Mouse (Mus musculus) kidney, embryonic 15.5 days (tissue): ENCODE results near the gene 1700015F17Rik. TPM values are rescaled to one million over a fixed set of nuclear protein-coding genes. Genes with fewer than 3 reads are reported as not detected.

Experiments used
- ATAC-seq: fragments of 200-750 bp; cut with Nextera tagmentation; replicated peaks from 2 replicates; pipeline ENCODE4 v1.8.0; 2017; ENCODE audit warnings: moderate TSS enrichment; ENCODE audit not compliant: low FRiP score
- H3K27ac ChIP-seq: fragments of 300-500 bp; sonication (generic); 2 replicates; pipeline ENCODE4 v1.5.1; 2015; ENCODE audit warnings: mild to moderate bottlenecking, inconsistent platforms
- H3K27me3 ChIP-seq: fragments of 300-500 bp; sonication (generic); 2 replicates; pipeline ENCODE4 v1.6.1; 2015; ENCODE audit warnings: inconsistent platforms
- H3K36me3 ChIP-seq: fragments of 300-500 bp; sonication (generic); 2 replicates; pipeline ENCODE4 v1.6.1; 2015; ENCODE audit warnings: inconsistent platforms
- H3K4me1 ChIP-seq: fragments of 300-500 bp; sonication (generic); 2 replicates; pipeline ENCODE4 v1.6.1; 2015; ENCODE audit warnings: inconsistent platforms
- H3K4me2 ChIP-seq: fragments of 300-500 bp; sonication (generic); 2 replicates; pipeline ENCODE4 v1.6.1; 2015; ENCODE audit warnings: moderate library complexity, mild to moderate bottlenecking, inconsistent platforms
- H3K4me3 ChIP-seq: fragments of 300-500 bp; sonication (generic); replicated peaks from 2 replicates; pipeline ENCODE4 v1.5.1; 2015; ENCODE audit warnings: mild to moderate bottlenecking, inconsistent platforms
- H3K9ac ChIP-seq: fragments of 300-500 bp; sonication (generic); 2 replicates; pipeline ENCODE4 v1.6.1; 2015; ENCODE audit warnings: mild to moderate bottlenecking, inconsistent platforms
- H3K9me3 ChIP-seq: fragments of 300-500 bp; sonication (generic); replicated peaks from 2 replicates; pipeline ENCODE4 v1.6.1; 2016; ENCODE audit warnings: inconsistent platforms
- WGBS: fragments of 180-500 bp; shearing (Covaris S2); methylation state at CpG from one replicate; pipeline ENCODE4 v1.1.7; 2015; ENCODE audit warnings: mixed read lengths; 5-methylcytosine and 5-hydroxymethylcytosine counted together
- polyA plus RNA-seq: library from polyadenylated mRNA; unstranded; fragments of >200 nt; fragmentation: Nextera tagmentation; extraction: Ambion mirVana; gene quantifications from 2 replicates; pipeline ENCODE4 v1.2.1, GENCODE M21; 2015

Gene 1700015F17Rik
- polyA plus RNA-seq, 1 experiment from 2014 or later, result not detected

DNA sequence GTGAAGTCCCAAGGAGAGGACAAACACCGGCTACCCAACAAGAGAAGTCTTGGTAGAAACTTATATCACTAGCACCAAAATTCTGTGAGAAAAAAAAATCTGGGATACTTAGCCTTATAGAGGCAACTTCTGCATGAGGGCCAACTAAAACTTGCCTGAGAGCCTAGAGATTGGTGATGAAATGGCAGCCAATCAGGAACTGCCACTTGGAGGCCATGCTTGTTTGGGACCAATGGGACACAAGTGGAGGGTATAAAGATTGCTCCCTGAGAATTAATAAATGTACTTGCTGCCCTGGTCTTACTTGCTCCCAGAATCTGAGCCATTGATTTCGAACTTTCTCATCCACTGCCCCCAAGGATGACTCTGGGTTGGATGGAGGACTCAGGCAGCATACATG lies 57.5 kb downstream of the 1700015F17Rik start:
- Histone ChIP-seq H3K4me1 (no peaks in the 10 kb centered on the region), H3K4me3 (no peak overlapping the region), H3K9ac (no peak overlapping the region), H3K27me3 (no peaks in the 10 kb centered on the region), H3K36me3 (no peaks in the 10 kb centered on the region), H3K9me3 (no peaks in the 10 kb centered on the region), H3K4me2 (no peak overlapping the region), H3K27ac (no peak overlapping the region)
- WGBS, result 100% methylated on average over 2 of the region's 2 CpGs
- ATAC-seq, result no peak

DNA sequence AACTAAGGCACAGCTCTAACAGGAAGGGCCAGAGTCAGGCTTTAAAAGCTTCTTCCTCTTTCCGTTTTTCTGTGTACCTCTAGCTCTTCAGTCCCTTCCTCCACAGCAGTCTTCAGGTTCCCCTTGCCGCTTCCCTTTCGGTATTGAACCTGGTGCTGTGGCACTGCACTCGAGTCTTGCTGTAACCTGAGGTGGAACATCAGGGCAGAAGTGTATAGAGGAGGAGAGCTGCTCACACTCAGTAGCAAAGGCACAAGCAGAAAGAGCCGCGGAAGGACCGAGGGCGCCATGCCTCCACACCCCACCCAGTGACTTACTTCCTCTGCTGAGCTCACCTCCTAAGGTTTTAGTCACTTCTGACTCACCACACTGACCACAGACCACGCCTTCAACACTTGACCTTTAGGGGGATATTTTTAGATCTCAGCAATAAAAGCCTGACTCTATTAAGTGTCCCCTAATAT lies 58.9 kb downstream of the 1700015F17Rik start, which contains the start of gene Cdk14:
Cdk14 (minus strand) TSS at position 321 of the 464 bp plus-strand sequence.
- Histone ChIP-seq H3K27me3 (no peaks in the 10 kb centered on the region), H3K4me2 (no peak within 1 kb of the TSS), H3K36me3 (no peaks in the 10 kb centered on the region), H3K4me1 (no peaks in the 10 kb centered on the region), H3K9me3 (no peaks in the 10 kb centered on the region), H3K4me3 (no peak within 1 kb of the TSS), H3K9ac (no peak within 1 kb of the TSS), H3K27ac (no peak within 1 kb of the TSS)
- no peak for ATAC-seq
- 86% methylated on average over 9 of the region's 9 CpGs for WGBS

DNA sequence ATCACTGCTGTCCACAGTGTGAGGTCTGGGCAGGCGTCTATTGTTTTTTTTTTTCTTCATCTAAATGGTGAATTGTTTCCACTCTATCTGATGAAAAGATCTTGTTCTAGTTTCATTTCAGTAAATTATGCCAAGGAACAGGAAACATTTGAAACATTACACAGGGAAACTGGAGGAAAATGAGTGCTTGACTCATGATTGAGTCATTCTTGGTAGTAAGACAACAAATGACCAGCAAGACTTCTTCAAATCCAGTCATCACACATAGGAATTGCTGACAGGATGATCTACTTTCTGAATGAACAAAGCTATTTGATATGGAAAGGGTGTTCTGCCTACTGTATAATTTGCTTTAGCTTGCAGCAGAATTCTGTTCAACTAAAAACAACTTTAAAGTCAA lies 59.7 kb downstream of the 1700015F17Rik start:
- Histone ChIP-seq H3K27ac (no peak overlapping the region), H3K4me1 (no peaks in the 10 kb centered on the region), H3K4me2 (no peak overlapping the region), H3K9me3 (no peaks in the 10 kb centered on the region), H3K9ac (no peak overlapping the region), H3K27me3 (no peaks in the 10 kb centered on the region), H3K36me3 (no peaks in the 10 kb centered on the region), H3K4me3 (no peak overlapping the region)
- ATAC-seq, result no peak
- 54% methylated on average over 1 of the region's 1 CpGs for WGBS

DNA sequence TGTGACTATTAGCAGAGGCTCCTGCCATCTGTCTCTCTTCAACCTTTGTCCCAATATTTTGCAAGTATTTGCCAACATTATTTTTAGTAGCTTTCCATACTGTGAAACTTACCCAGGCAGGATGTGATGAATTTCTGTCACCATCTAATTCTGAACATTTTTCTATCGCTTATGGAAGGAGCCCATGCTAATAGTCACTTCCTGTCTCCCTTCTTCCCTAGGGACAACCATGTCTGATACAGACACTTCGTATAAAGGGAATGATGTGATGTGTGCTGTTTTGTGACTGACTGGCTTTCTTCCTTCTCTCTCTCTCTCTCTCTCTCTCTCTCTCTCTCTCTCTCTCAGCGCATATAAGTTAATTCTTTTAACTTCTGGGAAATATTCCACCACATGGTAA lies 64.1 kb downstream of the 1700015F17Rik start:
- no peak overlapping the region for H3K9ac ChIP-seq
- no peaks in the 10 kb centered on the region for H3K36me3 ChIP-seq
- H3K4me1 ChIP-seq, result no peaks in the 10 kb centered on the region
- 66% methylated on average over 3 of the region's 3 CpGs for WGBS
- no peaks in the 10 kb centered on the region for H3K9me3 ChIP-seq
- H3K27me3 ChIP-seq, result no peaks in the 10 kb centered on the region
- H3K4me2 ChIP-seq, result no peak overlapping the region
- H3K27ac ChIP-seq, result no peak overlapping the region
- H3K4me3 ChIP-seq, result no peak overlapping the region
- no peak for ATAC-seq

DNA sequence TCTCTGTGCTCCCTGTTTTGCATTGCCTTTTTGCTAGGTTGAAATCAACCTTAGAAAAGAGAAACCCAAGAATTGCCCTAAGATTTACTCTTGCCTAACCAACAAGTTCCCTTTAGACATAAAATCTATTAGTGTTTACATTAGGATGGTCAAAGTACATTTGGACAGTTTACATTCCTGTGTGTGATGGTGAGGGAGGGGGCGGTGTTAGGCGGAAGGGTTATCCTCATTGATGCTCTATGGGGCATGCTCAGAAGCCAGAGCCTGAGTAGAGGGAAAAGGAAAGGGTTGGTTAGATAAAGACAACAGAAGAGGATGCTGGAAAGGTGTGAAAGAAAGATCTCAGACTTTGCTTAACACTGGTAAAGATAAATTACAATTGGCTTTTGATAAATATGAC lies 67.1 kb downstream of the 1700015F17Rik start:
- Histone ChIP-seq H3K27ac (no peak overlapping the region), H3K27me3 (no peaks in the 10 kb centered on the region), H3K9me3 (no peaks in the 10 kb centered on the region), H3K9ac (no peak overlapping the region), H3K4me1 (no peaks in the 10 kb centered on the region), H3K36me3 (no peaks in the 10 kb centered on the region), H3K4me2 (no peak overlapping the region), H3K4me3 (no peak overlapping the region)
- no peak for ATAC-seq
- WGBS, result 90% methylated on average over 2 of the region's 2 CpGs

DNA sequence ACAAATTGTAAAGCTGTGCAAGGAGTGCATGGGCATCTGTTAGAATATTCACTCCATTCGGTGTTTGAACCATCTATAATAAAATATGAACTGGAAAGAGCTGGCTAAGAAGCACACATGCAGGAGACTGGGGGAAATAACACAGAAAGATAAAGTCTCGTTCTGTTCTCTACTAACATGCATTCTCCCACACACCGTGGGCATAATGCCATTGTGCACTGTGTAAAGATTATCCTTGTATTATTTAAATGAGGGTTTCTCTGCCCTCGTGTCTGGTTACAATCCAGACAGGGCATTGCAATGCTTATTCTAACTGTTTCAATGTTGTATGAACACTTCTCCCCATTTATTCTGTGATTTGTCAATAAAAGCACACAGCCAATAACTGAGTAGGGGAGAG lies 77.0 kb downstream of the 1700015F17Rik start:
- Histone ChIP-seq H3K4me3 (no peak overlapping the region), H3K36me3 (no peaks in the 10 kb centered on the region), H3K4me1 (no peaks in the 10 kb centered on the region), H3K9me3 (no peaks in the 10 kb centered on the region), H3K27ac (no peak overlapping the region), H3K4me2 (no peak overlapping the region), H3K27me3 (no peaks in the 10 kb centered on the region), H3K9ac (no peak overlapping the region)
- no peak for ATAC-seq
- WGBS, result 74% methylated on average over 4 of the region's 4 CpGs

DNA sequence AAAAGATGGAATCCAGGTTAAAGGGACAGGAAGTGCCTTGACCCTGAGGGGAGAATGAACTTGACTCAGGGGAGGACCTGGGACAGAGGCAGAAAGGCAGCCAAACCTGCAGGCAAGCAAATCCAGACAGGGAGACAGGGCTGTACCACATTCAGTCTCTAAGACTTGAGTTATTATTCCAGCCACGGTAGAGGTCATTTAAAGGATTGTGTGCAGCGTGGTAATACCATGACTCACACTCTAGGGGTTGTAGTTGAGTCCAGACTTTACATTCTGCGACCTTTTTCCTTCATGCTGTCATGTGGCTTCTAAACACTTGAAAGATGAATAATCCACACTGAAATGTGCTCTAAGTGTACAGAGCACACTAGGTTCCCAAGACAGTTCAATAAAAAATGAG lies 86.2 kb downstream of the 1700015F17Rik start:
- no peaks in the 10 kb centered on the region for H3K4me1 ChIP-seq
- no peaks in the 10 kb centered on the region for H3K9me3 ChIP-seq
- H3K4me2 ChIP-seq, result no peak overlapping the region
- H3K27me3 ChIP-seq, result no peaks in the 10 kb centered on the region
- ATAC-seq, result no peak
- no peaks in the 10 kb centered on the region for H3K36me3 ChIP-seq
- H3K27ac ChIP-seq, result no peak overlapping the region
- H3K9ac ChIP-seq, result no peak overlapping the region
- WGBS, result 37% methylated on average over 3 of the region's 3 CpGs
- no peak overlapping the region for H3K4me3 ChIP-seq

Other genes with a start within 250 kb of the 1700015F17Rik start
- gene Cdk14, start 58.8 kb downstream of the 1700015F17Rik start, polyA plus RNA-seq, result 12.2 and 13.8 TPM in 2 replicates
- gene Cldn12, start 35.8 kb upstream of the 1700015F17Rik start, polyA plus RNA-seq, result 31.4 and 32.5 TPM in 2 replicates
- 31.5 and 33.2 TPM in 2 replicates for gene Gtpbp10, start 80.4 kb upstream of the 1700015F17Rik start, polyA plus RNA-seq
- gene Gm8773, start 94.7 kb upstream of the 1700015F17Rik start, polyA plus RNA-seq, result 0.85 and 0.88 TPM in 2 replicates
- 3.2 and 3.4 TPM in 2 replicates for gene Cfap69, start 185.1 kb upstream of the 1700015F17Rik start, polyA plus RNA-seq
- gene Steap2, start 215.4 kb upstream of the 1700015F17Rik start, polyA plus RNA-seq, result 23.5 and 23.9 TPM in 2 replicates